Mouse (Mus musculus) heart, embryonic 12.5 days (tissue): Measurements from ENCODE around the gene Zfyve16. TPM values are rescaled to one million over a fixed set of nuclear protein-coding genes. Genes with fewer than 3 reads are reported as not detected.

Experiments used
- ATAC-seq: fragments of 200-750 bp; cut with Nextera tagmentation; 2 replicates; pipeline ENCODE4 v1.8.0; 2017; ENCODE audit warnings: moderate TSS enrichment, moderate library complexity; ENCODE audit not compliant: insufficient number of reproducible peaks, low FRiP score
- H3K27ac ChIP-seq: fragments of 300-500 bp; sonication (generic); 2 replicates; pipeline ENCODE4 v1.5.1; 2016; ENCODE audit warnings: mild to moderate bottlenecking, moderate library complexity; ENCODE audit not compliant: poor library complexity, severe bottlenecking
- H3K27me3 ChIP-seq: fragments of 300-500 bp; sonication (generic); replicated peaks from 2 replicates; pipeline ENCODE4 v1.6.1; 2016; ENCODE audit warnings: mild to moderate bottlenecking, moderate library complexity
- H3K36me3 ChIP-seq: fragments of 300-500 bp; sonication (generic); 2 replicates; pipeline ENCODE4 v1.6.1; 2016; ENCODE audit warnings: mild to moderate bottlenecking, moderate library complexity
- H3K4me1 ChIP-seq: fragments of 300-500 bp; sonication (generic); replicated peaks from 2 replicates; pipeline ENCODE4 v1.6.1; 2016; ENCODE audit warnings: mild to moderate bottlenecking
- H3K4me2 ChIP-seq: fragments of 300-500 bp; sonication (generic); 2 replicates; pipeline ENCODE4 v1.6.1; 2016; ENCODE audit warnings: mild to moderate bottlenecking, moderate library complexity
- H3K4me3 ChIP-seq: fragments of 300-500 bp; sonication (generic); 2 replicates; pipeline ENCODE4 v1.5.1; 2016; ENCODE audit warnings: mild to moderate bottlenecking
- H3K9ac ChIP-seq: fragments of 300-500 bp; sonication (generic); 2 replicates; pipeline ENCODE4 v1.6.1; 2016; ENCODE audit warnings: mild to moderate bottlenecking, moderate library complexity
- H3K9me3 ChIP-seq: fragments of 300-500 bp; sonication (generic); replicated peaks from 2 replicates; pipeline ENCODE4 v1.6.1; 2016; ENCODE audit warnings: mild to moderate bottlenecking, moderate library complexity
- WGBS: fragments of 180-500 bp; shearing (Covaris S2); methylation state at CpG from one replicate; pipeline ENCODE4 v1.1.7; 2016; 5-methylcytosine and 5-hydroxymethylcytosine counted together
- polyA plus RNA-seq: library from polyadenylated mRNA; unstranded; fragments of >200 nt; fragmentation: Nextera tagmentation; extraction: Ambion mirVana; gene quantifications from 2 replicates; pipeline ENCODE4 v1.2.1, GENCODE M21; 2016

Zfyve16 gene
- polyA plus RNA-seq, 1 experiment from 2014 or later = 11.5 TPM

- ATAC-seq = no peak
- Histone ChIP-seq H3K36me3 (peaks cover 5% of the 10 kb centered on the region; the same call in 1 of the 2 replicates), H3K27me3 (no peaks in the 10 kb centered on the region), H3K4me1 (0 out of 2 replicates have a peak, but pooled peaks cover 4% of the 10 kb centered on the region), H3K27ac (no peak overlapping the region), H3K4me2 (no peak overlapping the region), H3K9ac (no peak overlapping the region), H3K9me3 (no peaks in the 10 kb centered on the region), H3K4me3 (no peak overlapping the region)
- 69% methylated on average over 9 of the region's 9 CpGs for WGBS
Observed at GRCm38 (mm10) chr13:92467891-92468290, 62.8 kb downstream of the Zfyve16 start.

GRCm38 (mm10) chr13:92464698-92465097 lies 66.0 kb downstream of the Zfyve16 start:
- no peak overlapping the region for H3K4me2 ChIP-seq
- no peak for ATAC-seq
- H3K9ac ChIP-seq = no peak overlapping the region
- H3K27ac ChIP-seq = no peak overlapping the region
- 0 out of 2 replicates have a peak, but pooled peaks cover 4% of the 10 kb centered on the region for H3K4me1 ChIP-seq
- H3K36me3 ChIP-seq = peaks cover 5% of the 10 kb centered on the region; the same call in 1 of the 2 replicates
- no peaks in the 10 kb centered on the region for H3K27me3 ChIP-seq
- no peaks in the 10 kb centered on the region for H3K9me3 ChIP-seq
- no peak overlapping the region for H3K4me3 ChIP-seq
- WGBS = 82% methylated on average over 3 of the region's 3 CpGs

- no peaks in the 10 kb centered on the region for H3K27me3 ChIP-seq
- no peak for ATAC-seq
- WGBS = 81% methylated on average over 7 of the region's 7 CpGs
- no peak overlapping the region for H3K4me2 ChIP-seq
- H3K36me3 ChIP-seq = no peaks in the 10 kb centered on the region
- no peak overlapping the region for H3K9ac ChIP-seq
- no peaks in the 10 kb centered on the region for H3K4me1 ChIP-seq
- no peak overlapping the region for H3K4me3 ChIP-seq
- no peak overlapping the region for H3K27ac ChIP-seq
- H3K9me3 ChIP-seq = no peaks in the 10 kb centered on the region
Observed at GRCm38 (mm10) chr13:92446872-92447271, 83.8 kb downstream of the Zfyve16 start.

- no peak for ATAC-seq
- WGBS = 76% methylated on average over 13 of the region's 13 CpGs
- H3K9me3 ChIP-seq = no peaks in the 10 kb centered on the region
Observed at GRCm38 (mm10) chr13:92440286-92440685, 90.4 kb downstream of the Zfyve16 start.

GRCm38 (mm10) chr13:92438656-92439055 lies 92.0 kb downstream of the Zfyve16 start:
- ATAC-seq = no peak
- H3K27me3 ChIP-seq = 0 out of 2 replicates have a peak, but pooled peaks cover 4% of the 10 kb centered on the region
- H3K4me1 ChIP-seq = peaks cover 2% of the 10 kb centered on the region; the same call in 1 of the 2 replicates
- no peak overlapping the region for H3K27ac ChIP-seq
- WGBS = 75% methylated on average over 10 of the region's 10 CpGs
- H3K9ac ChIP-seq = no peak overlapping the region
- no peak overlapping the region for H3K4me3 ChIP-seq
- no peak overlapping the region for H3K4me2 ChIP-seq
- H3K36me3 ChIP-seq = no peaks in the 10 kb centered on the region
- no peaks in the 10 kb centered on the region for H3K9me3 ChIP-seq

More at GRCm38 (mm10) chr13:92440286-92440685, 90.4 kb downstream of the Zfyve16 start:
- Histone ChIP-seq H3K27ac (no peak overlapping the region), H3K36me3 (no peaks in the 10 kb centered on the region), H3K9ac (no peak overlapping the region), H3K27me3 (0 out of 2 replicates have a peak, but pooled peaks cover 4% of the 10 kb centered on the region), H3K4me1 (no peaks in the 10 kb centered on the region), H3K4me3 (no peak overlapping the region), H3K4me2 (no peak overlapping the region)

Other genes starting within 250 kb of the Zfyve16 start
- gene Gm20379, start 224.9 kb downstream of the Zfyve16 start, polyA plus RNA-seq = 0.56 and 0.78 TPM in 2 replicates
- 12.7 and 13.0 TPM in 2 replicates for gene Dhfr, start 176.1 kb downstream of the Zfyve16 start, polyA plus RNA-seq
- 19.5 and 19.7 TPM in 2 replicates for gene Msh3, start 175.9 kb downstream of the Zfyve16 start, polyA plus RNA-seq
- gene Ankrd34b, start 105.0 kb downstream of the Zfyve16 start, polyA plus RNA-seq = 0.22 and 0.30 TPM in 2 replicates
- gene Fam151b, start 46.9 kb downstream of the Zfyve16 start, polyA plus RNA-seq = not detected in 2 replicates
- gene Spz1, start 45.3 kb upstream of the Zfyve16 start, polyA plus RNA-seq = not detected in 2 replicates
- gene Serinc5, start 80.2 kb upstream of the Zfyve16 start, polyA plus RNA-seq = 15.2 and 15.4 TPM in 2 replicates